Mouse (Mus musculus) megakaryocyte, embryonic 14.5 days (primary cell): ENCODE data around the gene Auts2.

ENCODE experiments used
- FLI1 ChIP-seq: IDR thresholded peaks from 2 replicates; pipeline ENCODE4 v1.6.1; 2012; ENCODE audit warnings: low read length, inconsistent platforms, mixed read lengths
- GATA1 ChIP-seq: IDR thresholded peaks from 3 replicates; pipeline ENCODE4 v1.6.1; 2012; ENCODE audit warnings: mixed read lengths, low read length, inconsistent platforms, borderline replicate concordance

DNA sequence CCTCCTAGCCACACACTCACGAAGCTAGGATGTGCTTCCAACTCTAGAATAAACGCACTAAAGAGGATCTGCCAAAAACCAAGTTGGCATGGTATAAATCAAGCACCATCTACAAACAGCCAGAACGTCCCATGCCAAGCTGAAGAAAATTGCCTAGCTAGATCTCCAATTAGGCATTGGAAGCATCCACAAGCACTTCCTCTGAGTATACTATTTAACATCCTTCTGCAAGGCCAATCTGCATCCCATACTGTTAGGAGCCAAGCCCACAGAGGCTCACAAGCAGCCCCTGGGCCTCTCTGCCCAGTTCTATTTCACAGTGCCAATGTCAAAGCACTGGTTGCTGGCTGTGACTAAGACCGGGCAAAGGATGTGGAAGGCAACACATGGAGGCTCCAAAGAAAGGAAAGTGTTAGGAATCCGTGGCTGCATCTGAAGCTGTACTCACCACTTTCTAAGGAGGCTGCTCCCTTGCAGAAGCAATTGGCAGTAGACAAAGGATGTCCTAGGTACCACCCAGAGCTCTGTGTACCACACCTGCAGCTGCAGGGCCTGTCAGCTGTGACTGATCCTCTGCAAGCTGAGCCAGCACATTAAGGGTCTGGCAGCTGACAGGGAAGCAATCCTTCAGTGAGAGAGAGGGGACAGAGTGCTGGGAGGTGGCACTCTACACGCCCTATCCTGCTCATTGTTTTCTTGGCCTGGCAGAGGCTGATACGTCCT, 407.0 kb downstream of the Auts2 start:
- TF ChIP-seq GATA1 = no peak
- no peak for TF ChIP-seq FLI1
